Mouse (Mus musculus) left cerebral cortex, adult 2 months (tissue): ENCODE results near the gene Eef1b2. TPM values are rescaled to one million over a fixed set of nuclear protein-coding genes. Genes with fewer than 3 reads are reported as not detected.

Experiments used
- DNase-seq, 2 experiments: peaks; one replicate each; pipeline ENCODE4 v3.0.0; 2021 to 2022; ENCODE audit warnings: low spot score in 2 of 2, mixed read lengths in 1 of 2; ENCODE audit errors: extremely low spot score in 1 of 2
- H3K27ac ChIP-seq: fragments of 200-600 bp; 2 replicates; pipeline ENCODE4 v1.8.1; 2022
- H3K4me3 ChIP-seq: fragments of 200-600 bp; 2 replicates; pipeline ENCODE4 v1.8.1; 2022
- CTCF ChIP-seq: fragments of 200-600 bp; IDR thresholded peaks from 2 replicates; pipeline ENCODE4 v1.8.1; 2022; ENCODE audit warnings: antibody characterized with exemption, mild to moderate bottlenecking, moderate library complexity
- intact Hi-C: fragments of 180-260 bp; cut with DNase I; formaldehyde crosslinking; loops from one replicate; pipeline ENCODE4 v1.15.1; 2025
- total RNA-seq, 2 experiments: library from RNA; stranded (reverse); gene quantifications; 2 replicates each; pipeline ENCODE4 v1.2.3; 2021

Gene Eef1b2
- total RNA-seq, 2 experiments from 2014 or later = 327 to 339 TPM

DNA sequence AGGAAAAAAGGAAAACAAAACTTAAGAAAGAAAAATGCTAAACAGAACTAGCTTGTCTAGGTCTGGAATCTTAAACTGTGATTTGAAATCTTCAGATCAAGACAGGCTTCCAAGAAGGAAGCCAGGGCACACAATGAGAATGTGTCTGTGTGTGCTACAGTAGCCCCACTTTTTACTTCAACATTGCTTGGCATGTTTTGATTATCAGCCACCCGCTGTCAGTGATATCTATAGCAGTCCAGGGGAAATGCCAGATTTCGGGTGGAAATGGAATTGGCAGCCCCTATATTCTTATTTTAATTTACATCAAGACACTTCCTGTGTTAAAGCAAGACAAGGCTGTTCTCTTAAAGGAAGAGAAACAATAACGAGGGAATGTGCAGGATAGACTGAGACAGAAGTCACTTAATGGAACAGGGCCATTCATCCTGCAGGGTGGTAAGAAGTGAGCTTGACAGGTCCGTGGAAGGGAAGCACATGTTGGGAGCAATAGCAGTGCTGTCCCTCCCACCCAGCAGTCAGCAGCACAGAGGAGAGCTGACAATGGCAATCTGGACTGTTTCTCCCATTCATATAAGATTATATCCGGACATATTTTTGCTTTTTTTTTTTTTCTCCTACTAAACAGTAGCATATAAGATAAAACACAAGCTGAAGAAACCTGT lies 19.4 kb downstream of the Eef1b2 start:
- no peak overlapping the region for H3K4me3 ChIP-seq
- no peak for TF ChIP-seq CTCF
- intact Hi-C loops = no loop called here
- no peak overlapping the region for H3K27ac ChIP-seq
- DNase-seq = no peak

DNA sequence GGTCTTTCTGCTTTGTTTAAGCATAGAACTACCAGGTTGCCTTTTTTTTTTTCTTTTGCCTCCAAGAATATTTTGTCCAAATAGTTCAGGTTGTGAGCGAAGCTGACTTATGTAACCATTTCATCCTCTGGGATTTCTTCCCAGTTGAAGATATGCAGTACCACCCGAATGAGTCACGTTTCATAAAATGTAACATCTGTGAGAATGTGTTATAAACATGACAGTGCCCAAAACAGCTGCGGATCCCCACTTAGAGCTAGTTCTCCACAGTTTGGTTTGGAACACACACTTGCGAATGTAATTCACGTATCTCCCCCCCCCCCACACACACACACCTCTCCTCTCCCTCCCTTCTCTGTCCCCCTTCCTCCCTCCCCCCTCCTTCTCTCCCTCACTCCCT lies 22.8 kb downstream of the Eef1b2 start:
- no peak for TF ChIP-seq CTCF
- Histone ChIP-seq H3K27ac (no peak overlapping the region), H3K4me3 (no peak overlapping the region)
- no peak for DNase-seq
- intact Hi-C loops = no loop called here

DNA sequence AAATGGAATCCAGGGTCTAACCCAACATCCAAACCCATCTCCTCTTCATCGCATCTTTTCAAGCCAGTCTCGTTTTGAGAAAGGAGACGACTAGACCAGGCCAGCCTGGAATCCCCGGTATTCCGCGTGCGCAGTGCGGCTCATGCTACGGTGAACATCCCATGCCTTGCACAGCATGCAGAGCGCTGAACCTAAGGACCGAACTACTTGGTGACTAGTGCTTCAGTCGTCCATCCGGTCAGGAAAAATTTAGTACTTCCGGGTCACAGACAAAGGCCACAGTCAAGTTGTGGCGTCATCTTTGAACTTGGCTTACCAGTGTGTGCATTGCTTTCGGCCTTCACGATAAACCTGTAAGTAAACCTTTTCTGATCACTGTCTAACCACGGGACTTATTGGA lies 23.7 kb downstream of the Eef1b2 start:
- no peak for DNase-seq
- Histone ChIP-seq H3K4me3 (no peak overlapping the region), H3K27ac (no peak overlapping the region)
- intact Hi-C loops = no loop called here
- TF ChIP-seq CTCF = no peak

DNA sequence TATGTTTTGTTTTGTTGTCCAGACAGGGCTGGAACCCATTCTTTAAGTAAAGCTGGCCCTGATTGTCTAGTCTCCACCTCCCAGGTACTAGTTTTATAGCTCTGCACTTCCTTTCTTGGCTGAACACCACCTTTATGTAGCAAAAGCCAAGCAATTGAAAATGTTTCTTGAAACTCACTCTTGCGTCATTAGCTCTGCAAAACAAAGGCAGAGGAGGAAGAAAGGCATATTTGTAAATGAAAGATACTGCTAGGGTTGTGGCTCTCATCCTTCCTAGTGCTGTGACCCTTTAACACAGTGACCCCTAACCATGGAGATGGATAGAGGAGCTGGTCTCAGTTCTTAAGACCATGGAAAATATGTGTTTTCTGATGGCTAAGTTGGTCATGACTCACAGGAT lies 25.0 kb downstream of the Eef1b2 start:
- intact Hi-C loops = no loop called here
- no peak for DNase-seq
- no peak for TF ChIP-seq CTCF
- Histone ChIP-seq H3K4me3 (no peak overlapping the region), H3K27ac (no peak overlapping the region)

DNA sequence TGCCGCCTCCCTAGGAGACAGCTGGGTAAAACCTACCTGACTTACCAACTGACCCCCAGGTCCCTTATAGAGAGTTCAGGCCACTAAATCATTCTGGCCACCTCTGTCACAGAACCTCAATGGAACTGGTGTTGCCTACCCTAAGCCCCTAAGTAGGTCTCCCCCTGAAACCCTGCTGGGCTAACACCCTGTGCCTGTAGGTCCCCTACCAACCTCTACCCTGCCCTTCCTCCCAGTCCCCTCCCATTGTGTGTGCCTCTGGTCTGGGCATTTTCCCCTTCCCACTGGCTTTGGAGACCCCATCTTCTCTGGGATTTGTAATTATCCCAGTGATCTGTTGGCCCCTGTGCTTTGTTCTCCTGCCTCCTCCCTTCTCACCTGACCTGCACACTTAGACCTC lies 26.8 kb downstream of the Eef1b2 start:
- H3K27ac ChIP-seq = no peak overlapping the region
- no peak for TF ChIP-seq CTCF
- intact Hi-C loops = no loop called here

GRCm38 (mm10) chr1:63203950-63204659 lies 27.5 kb downstream of the Eef1b2 start:
- peak in 1 of 2 experiments; percentile 45 for DNase-seq
- intact Hi-C loops = no loop called here
- Histone ChIP-seq H3K27ac (no peak overlapping the region), H3K4me3 (no peak overlapping the region)
- peak; percentile 3 for TF ChIP-seq CTCF

More for the DNA sequence above, 26.8 kb downstream of the Eef1b2 start:
- DNase-seq = no peak
- H3K4me3 ChIP-seq = no peak overlapping the region

GRCm38 (mm10) chr1:63204660-63205394 lies 28.2 kb downstream of the Eef1b2 start:
- Histone ChIP-seq H3K4me3 (no peak overlapping the region), H3K27ac (no peak overlapping the region)
- no peak for TF ChIP-seq CTCF
- intact Hi-C loops = no loop called here
- no peak for DNase-seq

GRCm38 (mm10) chr1:63207607-63208006 lies 31.0 kb downstream of the Eef1b2 start:
- H3K4me3 ChIP-seq = no peak overlapping the region
- no peak for DNase-seq
- H3K27ac ChIP-seq = no peak overlapping the region
- intact Hi-C loops = no loop called here
- TF ChIP-seq CTCF = no peak

DNA sequence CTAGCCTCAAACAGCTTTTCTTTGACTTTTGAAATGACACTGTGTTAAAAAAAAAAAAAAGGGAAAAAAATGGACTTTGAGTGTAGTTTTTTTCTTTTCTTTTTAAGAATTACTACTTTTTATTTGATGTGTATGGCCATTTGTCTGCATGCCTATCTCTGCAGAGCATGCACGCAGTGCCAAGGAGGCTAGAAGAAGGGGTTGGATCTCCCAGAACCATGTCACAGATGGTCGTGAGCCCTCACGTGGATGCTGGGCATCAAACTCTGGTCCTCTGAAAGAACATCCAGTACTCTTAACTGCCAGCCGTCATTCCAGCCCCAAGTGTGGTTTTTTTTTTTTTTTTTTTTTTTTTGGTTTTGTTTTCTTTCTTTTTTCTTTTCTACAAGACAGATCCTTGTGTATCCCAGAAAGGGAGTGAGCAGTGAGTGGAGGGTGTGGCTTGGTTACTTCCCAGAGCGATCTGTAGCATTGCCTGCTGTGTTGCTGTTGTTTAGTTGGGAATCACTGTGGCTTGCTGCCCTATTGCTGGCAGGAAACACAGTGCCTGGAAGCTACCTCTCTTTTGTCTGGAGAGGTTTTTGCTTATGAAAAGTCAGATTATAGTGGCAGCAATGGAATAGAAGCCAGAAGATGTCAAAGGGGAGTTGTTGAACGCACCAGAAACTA lies 33.4 kb downstream of the Eef1b2 start:
- no peak for DNase-seq
- intact Hi-C loops = no loop called here
- Histone ChIP-seq H3K4me3 (no peak overlapping the region), H3K27ac (no peak overlapping the region)
- TF ChIP-seq CTCF = no peak

- H3K27ac ChIP-seq = peak overlapping the region; percentile 55; the same call in 1 of the 2 replicates
- no peak for DNase-seq
- intact Hi-C loops = no loop called here
- TF ChIP-seq CTCF = no peak
- H3K4me3 ChIP-seq = peak overlapping the region; percentile 31
These were observed 37.0 kb downstream of the Eef1b2 start for GRCm38 (mm10) chr1:63213478-63214270.

DNA sequence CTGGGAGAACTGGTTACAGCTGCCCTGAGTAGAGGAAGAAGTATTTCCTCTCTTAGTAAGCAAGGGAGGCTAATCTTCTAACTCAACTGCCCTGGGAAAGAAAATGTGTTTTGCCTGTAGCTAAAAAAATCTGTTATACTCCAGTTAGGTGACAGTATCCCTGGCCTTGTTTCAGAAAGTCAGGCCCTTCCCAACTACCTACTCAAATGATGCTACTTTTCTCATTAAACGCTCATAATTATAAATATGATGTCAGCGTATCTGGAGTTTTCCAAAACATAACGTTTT lies 37.6 kb downstream of the Eef1b2 start, which contains the start of gene Gpr1:
Gpr1 (minus strand) TSS at position 273 of the 288 bp plus-strand sequence.
- Histone ChIP-seq H3K4me3 (peak within 1 kb of the TSS; percentile 31), H3K27ac (peak within 1 kb of the TSS; percentile 55; the same call in 1 of the 2 replicates)
- intact Hi-C loops = no loop called here
- no peak for TF ChIP-seq CTCF
- DNase-seq = no peak
